Mouse (Mus musculus): Measurements from ENCODE around the gene Esp31. TPM values are rescaled to one million over a fixed set of nuclear protein-coding genes. Genes with fewer than 3 reads are reported as not detected.

Esp31 gene
- polyA plus RNA-seq (2015; fragmentation: Nextera tagmentation; extraction: Ambion mirVana), result not detected in 2 replicates

GRCm38 (mm10) chr17:38639147-38639546 is at the start of gene Esp31:
Esp31 (plus strand) TSS chr17:38639447.
- H3K36me3 ChIP-seq (ENCODE audit: insufficient read depth, low read length), result no peaks in the 10 kb centered on the region
- no peak within 1 kb of the TSS for H3K27ac ChIP-seq (ENCODE audit: low read length)
- H3K27me3 ChIP-seq (replicated peaks; ENCODE audit: insufficient read depth, low read length), result no peaks in the 10 kb centered on the region
- DNase-seq (ENCODE audit: low spot score) (no peak), ATAC-seq (no peak)
- no peak within 1 kb of the TSS for H3K9ac ChIP-seq (replicated peaks; ENCODE audit: low read depth)
- H3K4me1 ChIP-seq (ENCODE audit: insufficient read depth, low read depth, low read length), result no peaks in the 10 kb centered on the region
- TF ChIP-seq EP300 (IDR thresholded peaks at IDR 0.05), result no peak
- TF ChIP-seq CTCF (IDR thresholded peaks at IDR 0.05), result no peak
- H3K4me2 ChIP-seq (replicated peaks; ENCODE audit: low read depth, low read length), result no peak within 1 kb of the TSS
- no peaks in the 10 kb centered on the region for H3K9me3 ChIP-seq (ENCODE audit: low read length)
- WGBS, result 61% methylated on average over 2 of the region's 2 CpGs
- H3K4me3 ChIP-seq (ENCODE audit: low read depth, low read length), result no peak within 1 kb of the TSS

Other genes with a start within 250 kb of the Esp31 start
- not detected in 2 replicates for gene Esp36, start 219.3 kb upstream of the Esp31 start, polyA plus RNA-seq (2015; fragmentation: Nextera tagmentation; extraction: Ambion mirVana)
- not detected in 2 replicates for gene Esp34, start 85.3 kb upstream of the Esp31 start, polyA plus RNA-seq (2015; fragmentation: Nextera tagmentation; extraction: Ambion mirVana)